Mouse (Mus musculus) E14TG2a.4 (cell line): ENCODE results near the gene Gng13.

ENCODE experiments used
- CTCF ChIP-seq: conservative IDR thresholded peaks from 2 replicates; pipeline ENCODE4 v1.5.1; 2014; ENCODE audit warnings: low read length
- POU5F1 ChIP-seq: IDR thresholded peaks from 2 replicates; pipeline ENCODE4 v1.6.1; 2014; ENCODE audit warnings: low read length, borderline replicate concordance

- no peak for TF ChIP-seq CTCF
- TF ChIP-seq POU5F1: no peak
These were observed 38.1 kb downstream of the Gng13 start for GRCm38 (mm10) chr17:25755086-25755485.
